Mouse (Mus musculus): ENCODE measurements around the gene Grik3.

DNA sequence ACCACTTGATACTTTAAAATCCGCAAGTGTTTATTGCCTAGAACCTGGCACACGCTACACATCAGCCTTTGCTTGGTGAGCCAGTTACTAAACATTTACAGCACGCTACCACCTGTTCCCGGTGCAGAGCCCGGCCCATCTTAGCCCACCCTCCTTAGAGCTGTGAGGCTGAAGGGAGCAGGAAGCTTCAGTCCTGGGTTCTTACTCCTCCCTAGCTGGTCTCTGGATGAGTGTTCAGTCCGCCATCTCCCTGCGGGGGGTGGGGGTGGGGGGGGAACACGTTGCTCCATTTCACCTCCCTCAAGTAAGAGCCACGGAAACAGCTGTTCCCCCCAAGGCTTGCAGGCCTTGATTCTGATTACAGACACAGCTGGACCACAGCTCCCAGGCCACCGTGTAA lies 236.5 kb downstream of the Grik3 start:
- TF ChIP-seq CTCF (IDR thresholded peaks at IDR 0.05; ENCODE audit: low read depth) (no peak), EP300 (IDR thresholded peaks at IDR 0.05; ENCODE audit: low read depth) (no peak)
